Mouse (Mus musculus) right cerebral cortex, postnatal 36 days (tissue): ENCODE measurements around the gene Dcst1.
A peak's percentile ranks its signal among the peaks of the same experiment; 100 is the strongest.

Source experiments
- DNase-seq, 2 experiments: peaks; one replicate each; pipeline ENCODE4 v3.0.0; 2022; ENCODE audit warnings: low spot score in 2 of 2, mixed read lengths in 1 of 2

Gene Dcst1

GRCm38 (mm10) chr3:89365486-89366414 is 697 bp upstream of the Dcst1 start:
- DNase-seq, result no peak

- DNase-seq, result no peak
Measured at GRCm38 (mm10) chr3:89364631-89365030, 422 bp downstream of the Dcst1 start.

- no peak for DNase-seq
Measured at GRCm38 (mm10) chr3:89361675-89362074, 3.4 kb downstream of the Dcst1 start, which contains the start of gene Dcst2. Dcst2 (plus strand) TSS chr3:89361975.

GRCm38 (mm10) chr3:89360237-89360636 is 4.8 kb downstream of the Dcst1 start:
- no peak for DNase-seq

GRCm38 (mm10) chr3:89359630-89360029 is 5.4 kb downstream of the Dcst1 start:
- DNase-seq, result no peak

GRCm38 (mm10) chr3:89356029-89356428 is 9.0 kb downstream of the Dcst1 start:
- no peak for DNase-seq

GRCm38 (mm10) chr3:89355512-89355902 is 9.5 kb downstream of the Dcst1 start:
- DNase-seq, result no peak

- peak; percentile 78 to 82 for DNase-seq
Measured at GRCm38 (mm10) chr3:89354816-89355511, 10.1 kb downstream of the Dcst1 start.

- no peak for DNase-seq
Measured at GRCm38 (mm10) chr3:89351271-89351670, 13.8 kb downstream of the Dcst1 start.

GRCm38 (mm10) chr3:89349869-89350501 is 15.1 kb downstream of the Dcst1 start, which contains the start of gene Adam15:
Adam15 (minus strand) TSS chr3:89349996.
- peak; percentile 84 to 85 for DNase-seq

GRCm38 (mm10) chr3:89348911-89349868 is 15.9 kb downstream of the Dcst1 start:
- no peak for DNase-seq

- DNase-seq, result no peak
Measured at GRCm38 (mm10) chr3:89347916-89348315, 17.1 kb downstream of the Dcst1 start.

- no peak for DNase-seq
Measured at GRCm38 (mm10) chr3:89346815-89347540, 18.1 kb downstream of the Dcst1 start.

GRCm38 (mm10) chr3:89343279-89343678 is 21.8 kb downstream of the Dcst1 start:
- no peak for DNase-seq

GRCm38 (mm10) chr3:89341794-89342193 is 23.3 kb downstream of the Dcst1 start:
- no peak for DNase-seq

GRCm38 (mm10) chr3:89340465-89340864 is 24.6 kb downstream of the Dcst1 start:
- DNase-seq, result no peak

- DNase-seq, result no peak
Measured at GRCm38 (mm10) chr3:89339416-89339815, 25.6 kb downstream of the Dcst1 start.

- no peak for DNase-seq
Measured at GRCm38 (mm10) chr3:89337721-89338578, 27.1 kb downstream of the Dcst1 start, which contains the start of gene Efna4. Efna4 (minus strand) TSS chr3:89338028.

GRCm38 (mm10) chr3:89337062-89337720 is 27.9 kb downstream of the Dcst1 start:
- DNase-seq, result no peak
